Mouse (Mus musculus): Measurements from ENCODE around the gene Rnf157. TPM values are rescaled to one million over a fixed set of nuclear protein-coding genes. Genes with fewer than 3 reads are reported as not detected.
A peak's percentile ranks its signal among the peaks of the same experiment; 100 is the strongest.
"Not testable (repeated sequence)": the region's sequence is repeated elsewhere in the genome, so short reads cannot be mapped to it uniquely, and the experiment has no call there.

Gene Rnf157
- polyA plus RNA-seq, 1 experiment: 2.3 TPM

DNA sequence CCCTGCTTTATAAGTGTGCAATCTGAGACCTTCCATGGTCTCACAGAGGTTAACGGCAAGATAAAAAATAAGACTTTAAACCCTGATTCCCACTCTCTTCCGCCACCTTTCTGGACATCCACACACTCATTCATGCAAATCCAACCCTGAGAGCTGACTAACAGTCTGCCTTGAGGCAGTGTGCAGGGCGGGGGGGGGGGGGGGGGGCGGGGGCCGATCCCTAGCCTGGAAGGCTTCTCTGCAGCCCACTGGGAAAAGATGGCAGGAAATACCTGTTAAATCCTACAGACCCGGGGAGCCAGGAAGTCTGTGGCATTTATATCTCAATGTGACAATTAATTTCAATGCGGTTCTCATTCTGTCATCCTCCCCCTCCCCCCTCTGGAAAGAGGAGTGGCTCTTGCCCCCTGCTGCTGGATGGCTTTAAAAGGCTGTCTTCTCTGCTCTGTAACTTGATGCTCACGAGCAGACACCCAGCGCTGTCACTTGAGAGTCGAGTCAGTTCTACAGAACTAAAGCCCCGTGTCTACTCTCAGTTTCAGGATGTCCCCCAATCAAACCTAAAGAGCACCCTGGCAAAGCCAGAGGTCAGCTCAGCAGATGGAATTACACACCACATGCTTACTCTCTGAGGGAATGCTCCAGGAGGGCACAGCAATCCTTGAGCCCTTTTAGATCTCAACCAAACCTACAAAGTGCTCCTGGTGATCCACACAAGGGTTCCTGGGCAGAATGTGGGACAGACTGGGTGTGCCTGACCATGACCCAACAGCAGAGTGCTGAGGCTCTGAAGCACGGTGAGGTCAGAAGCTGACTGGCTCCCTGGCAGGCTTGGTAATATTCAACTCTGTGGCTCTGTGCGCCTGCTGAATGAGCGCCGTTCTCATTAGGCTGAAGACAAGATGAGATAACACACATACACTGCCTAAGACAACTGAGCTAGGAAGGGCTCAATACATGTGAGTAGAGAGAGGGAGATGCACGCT is 25.5 kb downstream of the Rnf157 start:
- Histone ChIP-seq H3K27ac (ENCODE audit: insufficient read depth, low read depth, low read length) (peak overlapping the region; percentile 8), H3K36me3 (ENCODE audit: control insufficient read depth, insufficient read depth, low read length) (no peaks in the 10 kb centered on the region), H3K27me3 (ENCODE audit: control insufficient read depth, insufficient read depth, low read length) (no peaks in the 10 kb centered on the region), H3K4me3 (ENCODE audit: low read depth, low read length) (no peak overlapping the region), H3K4me1 (ENCODE audit: control insufficient read depth, insufficient read depth, insufficient read length, low read length) (no peaks in the 10 kb centered on the region)
- TF ChIP-seq CTCF (IDR thresholded peaks at IDR 0.05; ENCODE audit: extremely low read depth, insufficient read length, insufficient replicate concordance, low read depth, low read length) (no peak), POLR2A (IDR thresholded peaks at IDR 0.05; ENCODE audit: low read depth, low read length) (no peak)
- 34% methylated on average over 16 of the region's 16 CpGs for WGBS

DNA sequence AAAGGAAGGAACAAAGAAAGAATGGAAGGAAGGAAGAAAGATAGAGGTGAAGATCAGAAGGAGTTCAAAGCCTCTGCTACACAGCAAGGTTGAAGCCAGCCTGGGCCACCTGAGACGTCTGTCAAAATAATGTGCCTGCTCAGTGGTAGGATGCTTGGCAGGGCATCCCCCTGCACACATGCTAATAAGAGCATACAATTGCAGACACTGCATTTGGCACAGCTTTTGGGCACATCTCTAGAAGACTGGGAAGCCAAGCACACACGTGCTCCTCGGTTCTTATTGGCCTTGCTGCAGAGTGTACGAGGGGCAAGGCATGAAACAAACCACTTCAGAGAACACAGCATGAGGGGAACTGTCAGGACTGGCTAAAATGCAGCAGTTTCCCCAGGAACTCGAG is 26.8 kb downstream of the Rnf157 start:
- H3K27ac ChIP-seq (ENCODE audit: insufficient read depth, low read depth, low read length): no peak overlapping the region
- no peak overlapping the region for H3K4me3 ChIP-seq (ENCODE audit: low read depth, low read length)
- no peak for TF ChIP-seq POLR2A (IDR thresholded peaks at IDR 0.05; ENCODE audit: low read depth, low read length)
- TF ChIP-seq CTCF (IDR thresholded peaks at IDR 0.05; ENCODE audit: extremely low read depth, insufficient read length, insufficient replicate concordance, low read depth, low read length): no peak
- no peaks in the 10 kb centered on the region for H3K27me3 ChIP-seq (ENCODE audit: control insufficient read depth, insufficient read depth, low read length)
- WGBS: 77% methylated on average over 5 of the region's 5 CpGs
- no peaks in the 10 kb centered on the region for H3K4me1 ChIP-seq (ENCODE audit: control insufficient read depth, insufficient read depth, insufficient read length, low read length)
- H3K36me3 ChIP-seq (ENCODE audit: control insufficient read depth, insufficient read depth, low read length): no peaks in the 10 kb centered on the region

DNA sequence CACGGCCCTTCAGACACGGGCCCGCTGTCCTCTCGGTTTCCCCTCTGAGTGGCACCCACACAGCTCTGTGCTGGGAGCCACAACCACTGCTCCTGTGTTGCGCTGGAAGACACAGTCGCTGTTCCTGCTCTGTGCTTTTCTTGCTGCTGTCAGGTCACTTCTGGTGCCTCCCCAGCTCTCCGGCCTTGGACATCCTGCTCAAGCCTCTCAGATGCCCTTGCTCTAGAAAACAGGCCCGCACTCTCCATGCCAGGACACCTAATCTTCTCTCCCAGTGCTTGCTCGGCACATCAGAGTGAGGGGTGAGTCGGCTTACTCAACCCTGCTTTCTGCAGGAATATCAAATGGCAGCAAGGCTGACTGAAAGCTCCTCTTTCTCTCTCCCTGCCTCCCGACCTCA is 28.7 kb downstream of the Rnf157 start:
- H3K4me3 ChIP-seq (ENCODE audit: low read depth, low read length): no peak overlapping the region
- no peaks in the 10 kb centered on the region for H3K27me3 ChIP-seq (ENCODE audit: control insufficient read depth, insufficient read depth, low read length)
- H3K36me3 ChIP-seq (ENCODE audit: control insufficient read depth, insufficient read depth, low read length): no peaks in the 10 kb centered on the region
- no peak for TF ChIP-seq POLR2A (IDR thresholded peaks at IDR 0.05; ENCODE audit: low read depth, low read length)
- no peak for TF ChIP-seq CTCF (IDR thresholded peaks at IDR 0.05; ENCODE audit: extremely low read depth, insufficient read length, insufficient replicate concordance, low read depth, low read length)
- 92% methylated on average over 11 of the region's 11 CpGs for WGBS
- H3K27ac ChIP-seq (ENCODE audit: insufficient read depth, low read depth, low read length): no peak overlapping the region
- H3K4me1 ChIP-seq (ENCODE audit: control insufficient read depth, insufficient read depth, insufficient read length, low read length): no peaks in the 10 kb centered on the region

DNA sequence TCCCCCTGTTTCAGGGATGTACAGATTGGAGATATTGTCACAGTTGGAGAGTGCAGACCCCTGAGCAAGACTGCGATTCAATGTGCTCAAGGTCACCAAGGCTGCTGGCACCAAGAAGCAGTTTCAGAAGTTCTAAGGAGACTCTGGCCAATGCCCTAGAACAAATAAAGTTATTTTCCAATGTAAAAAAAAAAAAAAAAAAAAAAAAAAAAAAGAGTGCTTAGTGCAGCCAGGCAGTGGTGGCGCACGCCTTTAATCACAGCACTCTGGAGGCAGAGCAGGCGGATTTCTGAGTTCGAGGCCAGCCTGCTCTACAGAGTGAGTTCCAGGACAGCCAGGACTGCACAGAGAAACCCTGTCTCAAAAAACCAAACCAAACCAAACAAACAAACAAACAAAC is 29.8 kb downstream of the Rnf157 start:
- not testable (repeated sequence) for H3K4me1 ChIP-seq (ENCODE audit: control insufficient read depth, insufficient read depth, insufficient read length, low read length); H3K27me3 ChIP-seq (ENCODE audit: control insufficient read depth, insufficient read depth, low read length); H3K4me3 ChIP-seq (ENCODE audit: low read depth, low read length); H3K27ac ChIP-seq (ENCODE audit: insufficient read depth, low read depth, low read length); H3K36me3 ChIP-seq (ENCODE audit: control insufficient read depth, insufficient read depth, low read length)
- WGBS: 90% methylated on average over 5 of the region's 5 CpGs

DNA sequence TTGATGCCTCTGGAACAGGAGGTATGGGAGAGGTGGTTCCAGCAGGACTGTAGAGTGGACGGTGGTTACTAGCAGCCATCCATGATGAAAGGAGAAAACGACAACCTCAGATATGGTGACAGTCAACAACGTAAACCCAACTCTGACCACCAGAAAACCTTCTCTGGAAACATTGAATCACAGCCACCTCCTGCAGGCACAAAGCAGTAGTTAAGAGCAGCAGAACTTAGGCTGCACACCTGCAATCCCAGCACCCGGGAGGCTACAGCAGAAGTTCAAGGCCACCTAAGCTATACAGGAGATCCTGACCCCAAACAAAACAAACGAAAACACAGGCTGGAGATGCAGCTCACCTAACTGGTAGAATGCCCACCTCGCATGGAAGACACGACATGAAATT is 32.1 kb downstream of the Rnf157 start:
- H3K27me3 ChIP-seq (ENCODE audit: control insufficient read depth, insufficient read depth, low read length): no peaks in the 10 kb centered on the region
- H3K4me1 ChIP-seq (ENCODE audit: control insufficient read depth, insufficient read depth, insufficient read length, low read length): no peaks in the 10 kb centered on the region
- no peaks in the 10 kb centered on the region for H3K36me3 ChIP-seq (ENCODE audit: control insufficient read depth, insufficient read depth, low read length)
- WGBS: 89% methylated on average over 7 of the region's 7 CpGs
- no peak overlapping the region for H3K4me3 ChIP-seq (ENCODE audit: low read depth, low read length)
- no peak for TF ChIP-seq POLR2A (IDR thresholded peaks at IDR 0.05; ENCODE audit: low read depth, low read length)
- no peak for TF ChIP-seq CTCF (IDR thresholded peaks at IDR 0.05; ENCODE audit: extremely low read depth, insufficient read length, insufficient replicate concordance, low read depth, low read length)
- no peak overlapping the region for H3K27ac ChIP-seq (ENCODE audit: insufficient read depth, low read depth, low read length)

DNA sequence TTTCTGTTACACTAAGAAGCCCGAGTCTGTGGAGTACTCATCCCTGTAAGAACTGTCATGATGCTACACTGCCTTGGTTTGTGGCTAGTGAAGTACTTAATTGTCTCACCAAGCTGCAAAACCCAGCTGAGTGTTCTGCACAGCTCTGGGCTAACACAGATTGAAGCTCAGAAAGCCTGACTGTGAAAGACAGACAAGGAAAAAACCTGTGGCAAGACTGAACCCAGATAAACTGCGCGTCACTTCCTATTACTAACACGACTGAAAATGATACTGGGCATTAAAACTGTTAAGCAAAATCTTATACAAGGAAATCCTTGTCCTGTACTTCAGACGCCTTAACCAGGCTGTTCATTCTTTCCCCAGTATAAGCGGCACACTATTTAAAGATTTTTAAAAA is 33.3 kb downstream of the Rnf157 start:
- Histone ChIP-seq H3K27me3 (ENCODE audit: control insufficient read depth, insufficient read depth, low read length) (no peaks in the 10 kb centered on the region), H3K4me3 (ENCODE audit: low read depth, low read length) (no peak overlapping the region), H3K4me1 (ENCODE audit: control insufficient read depth, insufficient read depth, insufficient read length, low read length) (no peaks in the 10 kb centered on the region), H3K36me3 (ENCODE audit: control insufficient read depth, insufficient read depth, low read length) (no peaks in the 10 kb centered on the region), H3K27ac (ENCODE audit: insufficient read depth, low read depth, low read length) (no peak overlapping the region)
- TF ChIP-seq POLR2A (IDR thresholded peaks at IDR 0.05; ENCODE audit: low read depth, low read length) (no peak), CTCF (IDR thresholded peaks at IDR 0.05; ENCODE audit: extremely low read depth, insufficient read length, insufficient replicate concordance, low read depth, low read length) (no peak)
- WGBS: 65% methylated on average over 6 of the region's 6 CpGs

DNA sequence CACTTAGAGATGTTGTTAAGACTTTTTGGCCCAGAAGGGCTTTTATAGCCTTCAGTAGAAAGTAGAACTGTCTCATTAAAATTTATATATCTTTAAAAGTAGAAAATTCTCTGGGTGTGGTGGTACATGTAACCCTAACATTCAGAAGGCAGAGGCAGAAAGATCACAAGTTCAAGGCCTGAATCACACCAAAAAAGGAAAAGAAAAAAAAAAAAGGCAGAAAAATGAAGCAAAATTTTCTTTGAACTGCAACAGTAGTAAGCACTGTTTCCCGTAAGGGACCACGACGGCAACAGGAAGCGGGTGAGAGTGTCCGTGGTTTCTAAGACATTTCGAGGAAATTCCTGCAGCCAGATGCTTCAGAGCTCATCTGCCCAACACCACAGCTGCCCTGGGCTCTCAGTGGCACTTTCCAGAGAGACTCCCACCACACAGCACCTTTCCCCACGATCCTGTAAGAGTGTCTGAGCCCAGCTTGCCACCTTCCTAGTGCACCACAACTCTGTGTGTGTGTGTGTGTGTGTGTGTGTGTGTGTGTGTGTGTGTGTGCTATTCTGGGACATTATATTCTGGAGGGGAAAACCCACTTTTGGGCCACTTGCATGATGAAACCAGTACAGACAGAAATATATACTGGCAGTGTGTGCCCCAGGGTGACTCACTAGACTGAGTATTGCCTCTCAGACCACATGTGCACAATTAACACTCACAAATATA is 35.7 kb downstream of the Rnf157 start:
- TF ChIP-seq CTCF (IDR thresholded peaks at IDR 0.05; ENCODE audit: extremely low read depth, insufficient read length, insufficient replicate concordance, low read depth, low read length): no peak
- TF ChIP-seq POLR2A (IDR thresholded peaks at IDR 0.05; ENCODE audit: low read depth, low read length): no peak
- H3K4me3 ChIP-seq (ENCODE audit: low read depth, low read length): no peak overlapping the region
- no peaks in the 10 kb centered on the region for H3K36me3 ChIP-seq (ENCODE audit: control insufficient read depth, insufficient read depth, low read length)
- H3K4me1 ChIP-seq (ENCODE audit: control insufficient read depth, insufficient read depth, insufficient read length, low read length): no peaks in the 10 kb centered on the region
- no peak overlapping the region for H3K27ac ChIP-seq (ENCODE audit: insufficient read depth, low read depth, low read length)
- WGBS: 63% methylated on average over 7 of the region's 7 CpGs
- no peaks in the 10 kb centered on the region for H3K27me3 ChIP-seq (ENCODE audit: control insufficient read depth, insufficient read depth, low read length)
